Mouse (Mus musculus): ENCODE data around the gene Ccr8.

Ccr8 gene

GRCm38 (mm10) chr9:120132980-120133754 is 41.3 kb downstream of the Ccr8 start:
- no peak for DNase-seq (ENCODE audit: low spot score)

GRCm38 (mm10) chr9:120133755-120134475 is 42.0 kb downstream of the Ccr8 start:
- DNase-seq (ENCODE audit: low spot score), result no peak

- DNase-seq (ENCODE audit: low spot score), result no peak
Measured at GRCm38 (mm10) chr9:120134529-120135160, 42.7 kb downstream of the Ccr8 start.

- DNase-seq (ENCODE audit: low spot score), result no peak
Measured at GRCm38 (mm10) chr9:120135454-120135853, 43.5 kb downstream of the Ccr8 start.

- DNase-seq (ENCODE audit: low spot score), result no peak
Measured at GRCm38 (mm10) chr9:120140652-120141051, 48.7 kb downstream of the Ccr8 start.

GRCm38 (mm10) chr9:120144474-120144873 is 52.6 kb downstream of the Ccr8 start:
- no peak for DNase-seq (ENCODE audit: low spot score)
